8 mouse cellular contexts compared by ENCODE assay signal in genomic region chr1:143739361-143740350, GRCm38 (mm10). TPM values are rescaled to one million over a fixed set of nuclear protein-coding genes. Genes with fewer than 3 reads are reported as not detected.
DNase-seq lines count a peak whose midpoint lies in the region; ATAC-seq and TF ChIP-seq lines count a peak whose summit lies in the region.

No protein-coding gene starts in this region.

- 2% methylated on average over 53 of the region's 71 CpGs for WGBS in forebrain, embryonic 13.5 days
- under 1% methylated on average over 70 of the region's 71 CpGs for WGBS in large intestine, adult 2 months
- under 1% methylated on average over 60 of the region's 71 CpGs for WGBS in liver, postnatal 0 days (ENCODE audit: insufficient replicate concordance)
- WGBS in neural tube, embryonic 14.5 days: under 1% methylated on average over 67 of the region's 71 CpGs

- no peak for TF ChIP-seq EP300 in liver, postnatal 0 days (IDR thresholded peaks at IDR 0.05; ENCODE audit: low read depth)

- H3K27me3 ChIP-seq in E14TG2a.4 (ENCODE audit: insufficient read depth, low read length): 0 out of 2 replicates have a peak, but pooled peaks cover 4% of the 10 kb centered on the region
- no peaks in the 10 kb centered on the region for H3K27me3 ChIP-seq in forebrain, embryonic 13.5 days
- no peaks in the 10 kb centered on the region for H3K27me3 ChIP-seq in liver, postnatal 0 days (ENCODE audit: insufficient read depth, low read length)
- no peaks in the 10 kb centered on the region for H3K27me3 ChIP-seq in neural tube, embryonic 14.5 days (ENCODE audit: control insufficient read depth, insufficient read depth, low read length)

- no peak for TF ChIP-seq CTCF in E14TG2a.4 (conservative IDR thresholded peaks at IDR 0.05; ENCODE audit: low read length)
- no peak for TF ChIP-seq CTCF in liver, postnatal 0 days (IDR thresholded peaks at IDR 0.05; ENCODE audit: low read depth)

- intact Hi-C loops in heart, postnatal 10 days (cut with DNase I): loop anchor here (1.0 kb wide), 1 partner anchor 37 kb away; the partner anchor contains the start of gene Cdc73

- peak overlapping the region; percentile 88 for H3K27ac ChIP-seq in forebrain, embryonic 13.5 days
- peak overlapping the region; percentile 90 for H3K27ac ChIP-seq in liver, postnatal 0 days (ENCODE audit: low read depth)
- peak overlapping the region; percentile 89 for H3K27ac ChIP-seq in neural tube, embryonic 14.5 days (ENCODE audit: low read depth, low read length)

- peak; percentile 84 to 85 for DNase-seq in heart, postnatal 10 days
- DNase-seq in large intestine, adult 2 months (ENCODE audit: low read depth, low spot score): peak; percentile 81
- DNase-seq in liver, postnatal 0 days: peak; percentile 92
- DNase-seq in testis, postnatal 10 days (ENCODE audit: low spot score): peak; percentile 88

- H3K36me3 ChIP-seq in E14TG2a.4 (ENCODE audit: insufficient read depth, low read length): peaks cover 22% of the 10 kb centered on the region
- peaks cover 22% of the 10 kb centered on the region for H3K36me3 ChIP-seq in forebrain, embryonic 13.5 days (ENCODE audit: poor library complexity, severe bottlenecking)
- H3K36me3 ChIP-seq in liver, postnatal 0 days (replicated peaks; ENCODE audit: insufficient read depth, low read length): peaks cover 12% of the 10 kb centered on the region; the same call in 1 of the 2 replicates
- H3K36me3 ChIP-seq in neural tube, embryonic 14.5 days (ENCODE audit: control insufficient read depth, insufficient read depth, low read length): peaks cover 10% of the 10 kb centered on the region; the same call in 1 of the 2 replicates

- peak overlapping the region; percentile 76 for H3K4me2 ChIP-seq in forebrain, embryonic 13.5 days
- peak overlapping the region; percentile 87 for H3K4me2 ChIP-seq in liver, postnatal 0 days (ENCODE audit: low read depth, low read length)
- peak overlapping the region; percentile 52 for H3K4me2 ChIP-seq in neural tube, embryonic 14.5 days (ENCODE audit: low read depth, low read length)

- peak; percentile 92 for ATAC-seq in cerebellum, adult (ENCODE audit: insufficient number of reproducible peaks, low FRiP score, low TSS enrichment)
- peak; percentile 90 for ATAC-seq in forebrain, embryonic 13.5 days
- ATAC-seq in liver, postnatal 0 days: peak; percentile 96
- peak; percentile 95 for ATAC-seq in neural tube, embryonic 14.5 days (ENCODE audit: low read depth)

- H3K4me1 ChIP-seq in E14TG2a.4 (replicated peaks; ENCODE audit: low read depth, low read length): peaks cover 52% of the 10 kb centered on the region
- peaks cover 29% of the 10 kb centered on the region for H3K4me1 ChIP-seq in forebrain, embryonic 13.5 days
- H3K4me1 ChIP-seq in liver, postnatal 0 days (ENCODE audit: insufficient read depth): peaks cover 5% of the 10 kb centered on the region; the same call in 1 of the 2 replicates
- H3K4me1 ChIP-seq in neural tube, embryonic 14.5 days (ENCODE audit: control insufficient read depth, insufficient read depth, low read length): no peaks in the 10 kb centered on the region; the same call in 1 of the 2 replicates

- no peaks in the 10 kb centered on the region for H3K9me3 ChIP-seq in E14TG2a.4 (ENCODE audit: low read length)
- H3K9me3 ChIP-seq in forebrain, embryonic 13.5 days (replicated peaks): no peaks in the 10 kb centered on the region
- H3K9me3 ChIP-seq in liver, postnatal 0 days (ENCODE audit: low read length): no peaks in the 10 kb centered on the region
- no peaks in the 10 kb centered on the region for H3K9me3 ChIP-seq in neural tube, embryonic 14.5 days (ENCODE audit: control insufficient read depth, low read length)

- peak overlapping the region; percentile 85 for H3K4me3 ChIP-seq in E14TG2a.4 (replicated peaks; ENCODE audit: low read length)
- peak overlapping the region; percentile 71 for H3K4me3 ChIP-seq in forebrain, embryonic 13.5 days
- H3K4me3 ChIP-seq in liver, postnatal 0 days (ENCODE audit: low read depth, low read length): peak overlapping the region; percentile 76
- H3K4me3 ChIP-seq in neural tube, embryonic 14.5 days (ENCODE audit: low read depth, low read length): peak overlapping the region; percentile 65

- peak overlapping the region; percentile 80 for H3K9ac ChIP-seq in forebrain, embryonic 13.5 days
- peak overlapping the region; percentile 80 for H3K9ac ChIP-seq in liver, postnatal 0 days (replicated peaks)
- peak overlapping the region; percentile 84 for H3K9ac ChIP-seq in neural tube, embryonic 14.5 days (replicated peaks; ENCODE audit: low read depth, low read length)

RNA-seq across cellular contexts. Expression of gene Glrx2, which starts 23.5 kb away (rescaled TPM):
- polyA plus RNA-seq in forebrain, embryonic 13.5 days (2015; fragmentation: Nextera tagmentation; extraction: Ambion mirVana): 161 and 192 TPM in 2 replicates
- total RNA-seq in heart, postnatal 10 days (2021): 10 to 100 TPM; 74.7 to 84.3 TPM
- polyA plus RNA-seq in large intestine, adult 2 months (2012; rRNA removed): 9.5 and 14.6 TPM in 2 replicates
- 64.8 and 70.2 TPM in 2 replicates for polyA plus RNA-seq in liver, postnatal 0 days (2015; fragmentation: Nextera tagmentation; extraction: Ambion mirVana)
- 98.7 and 110 TPM in 2 replicates for polyA plus RNA-seq in neural tube, embryonic 14.5 days (2014; fragmentation: Nextera tagmentation; extraction: Ambion mirVana)

RNA-seq across cellular contexts. Expression of gene Cdc73, which starts 37.0 kb away (rescaled TPM):
- polyA plus RNA-seq in forebrain, embryonic 13.5 days (2015; fragmentation: Nextera tagmentation; extraction: Ambion mirVana): 24.0 and 30.6 TPM in 2 replicates
- 10 to 100 TPM; 51.0 to 52.8 TPM for total RNA-seq in heart, postnatal 10 days (2021)
- 2.9 and 3.8 TPM in 2 replicates for polyA plus RNA-seq in large intestine, adult 2 months (2012; rRNA removed)
- 8.1 and 8.2 TPM in 2 replicates for polyA plus RNA-seq in liver, postnatal 0 days (2015; fragmentation: Nextera tagmentation; extraction: Ambion mirVana)
- polyA plus RNA-seq in neural tube, embryonic 14.5 days (2014; fragmentation: Nextera tagmentation; extraction: Ambion mirVana): 15.7 and 17.1 TPM in 2 replicates

RNA-seq across cellular contexts. Expression of gene Trove2, which starts 37.2 kb away (rescaled TPM):
- polyA plus RNA-seq in forebrain, embryonic 13.5 days (2015; fragmentation: Nextera tagmentation; extraction: Ambion mirVana): 46.1 and 50.8 TPM in 2 replicates
- 10 to 100 TPM; 11.1 to 12.8 TPM for total RNA-seq in heart, postnatal 10 days (2021)
- polyA plus RNA-seq in large intestine, adult 2 months (2012; rRNA removed): 0.58 and 0.67 TPM in 2 replicates
- 1.4 and 1.6 TPM in 2 replicates for polyA plus RNA-seq in liver, postnatal 0 days (2015; fragmentation: Nextera tagmentation; extraction: Ambion mirVana)
- 25.4 and 33.9 TPM in 2 replicates for polyA plus RNA-seq in neural tube, embryonic 14.5 days (2014; fragmentation: Nextera tagmentation; extraction: Ambion mirVana)

RNA-seq across cellular contexts. Expression of gene Uchl5, which starts 37.4 kb away (rescaled TPM):
- polyA plus RNA-seq in forebrain, embryonic 13.5 days (2015; fragmentation: Nextera tagmentation; extraction: Ambion mirVana): 84.5 and 87.9 TPM in 2 replicates
- total RNA-seq in heart, postnatal 10 days (2021): 10 to 100 TPM; 19.3 to 20.1 TPM
- polyA plus RNA-seq in large intestine, adult 2 months (2012; rRNA removed): 2.8 and 3.9 TPM in 2 replicates
- 45.3 and 47.5 TPM in 2 replicates for polyA plus RNA-seq in liver, postnatal 0 days (2015; fragmentation: Nextera tagmentation; extraction: Ambion mirVana)
- polyA plus RNA-seq in neural tube, embryonic 14.5 days (2014; fragmentation: Nextera tagmentation; extraction: Ambion mirVana): 53.1 and 57.8 TPM in 2 replicates

Comparison
In these comparisons a context has a peak if more than half of its experiments do, and no peak if none do; other contexts are left out.
1. Peak in every context shown above with its lines: DNase-seq, ATAC-seq, H3K4me3 ChIP-seq and H3K27ac ChIP-seq.
2. RNA of gene Trove2, which starts 37.2 kb away (polyA plus RNA-seq): 46.1 to 50.8 TPM in forebrain, embryonic 13.5 days and 25.4 to 33.9 TPM in neural tube, embryonic 14.5 days; 1.4 to 1.6 TPM in liver, postnatal 0 days and 0.58 to 0.67 TPM in large intestine, adult 2 months; every median in the first group is over 10 times any median in the second.